Mouse (Mus musculus) adrenal gland (tissue): ENCODE measurements at regions not wholly inside any gene's neighbourhood (a gene's known extent, or its start where the extent isn't known, plus 50 kb on each side); places are given as distances from the start of the nearest gene placed in this dataset.

Experiments
- intact Hi-C: fragments of 180-260 bp; cut with DNase I; formaldehyde crosslinking; loops from one replicate; pipeline ENCODE4 v1.15.1; 2025

- intact Hi-C loops = no loop called here
Observed at GRCm38 (mm10) chr7:93424717-93425116, 345.1 kb downstream of the Fam181b start.

GRCm38 (mm10) chr7:93435034-93435433 lies 355.4 kb downstream of the Fam181b start:
- intact Hi-C loops = no loop called here

GRCm38 (mm10) chr7:93454071-93454470 lies 374.4 kb downstream of the Fam181b start:
- intact Hi-C loops = no loop called here

- intact Hi-C loops = no loop called here
Observed at GRCm38 (mm10) chr7:93463377-93463776, 383.7 kb downstream of the Fam181b start.

- intact Hi-C loops = no loop called here
Observed at GRCm38 (mm10) chr7:93473371-93473770, 393.7 kb downstream of the Fam181b start.

- intact Hi-C loops = no loop called here
Observed at GRCm38 (mm10) chr7:93510636-93511035, 431.0 kb downstream of the Fam181b start.

GRCm38 (mm10) chr7:93511237-93511636 lies 431.6 kb downstream of the Fam181b start:
- intact Hi-C loops = no loop called here

- intact Hi-C loops = loop anchor here (10.0 kb wide), 1 partner anchor 56 kb away; no protein-coding TSS in a partner anchor
Observed at GRCm38 (mm10) chr7:93559131-93559530, 479.5 kb downstream of the Fam181b start.

- intact Hi-C loops = no loop called here
Observed at GRCm38 (mm10) chr7:93577523-93577922, 497.9 kb downstream of the Fam181b start.

- intact Hi-C loops = no loop called here
Observed at GRCm38 (mm10) chr7:93587121-93587520, 507.5 kb downstream of the Fam181b start.

GRCm38 (mm10) chr7:93588088-93588487 lies 508.4 kb downstream of the Fam181b start:
- intact Hi-C loops = no loop called here
